Mouse (Mus musculus) forebrain, embryonic 12.5 days (tissue): ENCODE results near the gene Lce1f. TPM values are rescaled to one million over a fixed set of nuclear protein-coding genes. Genes with fewer than 3 reads are reported as not detected.
"Not testable (repeated sequence)": the region's sequence is repeated elsewhere in the genome, so short reads cannot be mapped to it uniquely, and the experiment has no call there.

ENCODE experiments used
- ATAC-seq: fragments of 200-750 bp; cut with Nextera tagmentation; 2 replicates; pipeline ENCODE4 v1.8.0; 2017; ENCODE audit warnings: moderate TSS enrichment; ENCODE audit not compliant: low FRiP score
- H3K27ac ChIP-seq: fragments of 300-500 bp; sonication (generic); 2 replicates; pipeline ENCODE4 v1.5.1; 2016; ENCODE audit warnings: mild to moderate bottlenecking
- H3K27me3 ChIP-seq: fragments of 300-500 bp; sonication (generic); 2 replicates; pipeline ENCODE4 v1.6.1; 2016; ENCODE audit warnings: mild to moderate bottlenecking
- H3K36me3 ChIP-seq: fragments of 300-500 bp; sonication (generic); replicated peaks from 2 replicates; pipeline ENCODE4 v1.6.1; 2016; ENCODE audit warnings: mild to moderate bottlenecking
- H3K4me1 ChIP-seq: fragments of 300-500 bp; sonication (generic); 2 replicates; pipeline ENCODE4 v1.6.1; 2016
- H3K4me2 ChIP-seq: fragments of 300-500 bp; sonication (generic); 2 replicates; pipeline ENCODE4 v1.6.1; 2016; ENCODE audit warnings: mild to moderate bottlenecking, moderate library complexity
- H3K4me3 ChIP-seq: fragments of 300-500 bp; sonication (generic); replicated peaks from 2 replicates; pipeline ENCODE4 v1.5.1; 2016; ENCODE audit warnings: mild to moderate bottlenecking
- H3K9ac ChIP-seq: fragments of 300-500 bp; sonication (generic); 2 replicates; pipeline ENCODE4 v1.6.1; 2016; ENCODE audit warnings: mild to moderate bottlenecking
- H3K9me3 ChIP-seq: fragments of 300-500 bp; sonication (generic); 2 replicates; pipeline ENCODE4 v1.6.1; 2016
- WGBS: fragments of 180-500 bp; shearing (Covaris S2); methylation state at CpG from one replicate; pipeline ENCODE4 v1.1.7; 2016; 5-methylcytosine and 5-hydroxymethylcytosine counted together
- polyA plus RNA-seq: library from polyadenylated mRNA; unstranded; fragments of >200 nt; fragmentation: Nextera tagmentation; extraction: Ambion mirVana; gene quantifications from 2 replicates; pipeline ENCODE4 v1.2.1, GENCODE M21; 2016

The Lce1f gene
- polyA plus RNA-seq = not detected in 2 replicates

DNA sequence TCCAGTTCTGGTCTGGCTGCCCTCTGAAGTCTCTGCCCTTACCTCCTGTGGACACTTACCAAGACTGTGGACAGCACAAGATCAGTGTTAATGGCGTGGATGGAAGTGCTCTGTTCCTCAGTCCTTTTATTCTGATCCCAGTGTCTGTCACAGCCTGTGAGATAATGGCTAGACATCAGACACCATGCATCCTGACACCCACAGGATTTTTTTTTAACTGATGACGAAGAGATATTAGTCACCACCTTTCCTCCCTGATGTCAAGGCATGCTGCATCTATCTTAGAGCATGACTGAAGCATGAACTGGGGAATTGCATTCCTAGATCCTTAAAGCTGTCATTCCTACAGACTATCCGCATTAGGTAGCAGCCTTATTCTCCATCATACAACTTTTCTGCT lies at the start of gene Lce1f:
TSS of gene Lce1f (minus strand) at position 101 of the 400 bp plus-strand sequence.
- Histone ChIP-seq H3K27ac (no peak within 1 kb of the TSS), H3K9me3 (no peaks in the 10 kb centered on the region), H3K4me3 (no peak within 1 kb of the TSS), H3K36me3 (no peaks in the 10 kb centered on the region), H3K4me2 (no peak within 1 kb of the TSS), H3K4me1 (no peaks in the 10 kb centered on the region), H3K27me3 (no peaks in the 10 kb centered on the region), H3K9ac (no peak within 1 kb of the TSS)
- WGBS = 86% methylated on average over 3 of the region's 3 CpGs
- no peak for ATAC-seq

DNA sequence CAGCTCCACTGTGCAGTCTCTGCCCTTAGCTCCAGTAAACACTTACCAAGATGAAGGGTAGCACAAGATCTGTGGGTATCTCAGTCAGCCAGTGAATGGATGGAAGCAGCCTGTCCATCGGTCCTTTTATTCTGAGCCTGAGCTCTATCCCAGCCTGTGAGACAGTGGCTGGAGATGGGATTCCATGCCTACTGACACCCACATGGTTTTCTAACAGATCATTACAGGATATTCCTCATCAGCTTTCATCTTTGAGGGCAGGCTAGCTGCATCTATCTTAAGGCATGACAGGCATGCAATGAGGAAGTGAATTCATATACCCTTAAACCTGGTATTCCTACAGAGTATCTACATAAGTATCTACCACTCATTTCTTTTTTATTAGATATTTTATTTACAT lies 44.8 kb upstream of the Lce1f start, which contains the start of gene Lce1h:
TSS of gene Lce1h (minus strand) at position 101 of the 400 bp plus-strand sequence.
- no peak within 1 kb of the TSS for H3K9ac ChIP-seq
- H3K4me2 ChIP-seq = no peak within 1 kb of the TSS
- WGBS = 94% methylated on average over 1 of the region's 1 CpGs
- no peak for ATAC-seq
- H3K27ac ChIP-seq = no peak within 1 kb of the TSS
- H3K4me1 ChIP-seq = no peaks in the 10 kb centered on the region
- H3K4me3 ChIP-seq = no peak within 1 kb of the TSS
- H3K27me3 ChIP-seq = no peaks in the 10 kb centered on the region
- H3K9me3 ChIP-seq = no peaks in the 10 kb centered on the region
- H3K36me3 ChIP-seq = no peaks in the 10 kb centered on the region

DNA sequence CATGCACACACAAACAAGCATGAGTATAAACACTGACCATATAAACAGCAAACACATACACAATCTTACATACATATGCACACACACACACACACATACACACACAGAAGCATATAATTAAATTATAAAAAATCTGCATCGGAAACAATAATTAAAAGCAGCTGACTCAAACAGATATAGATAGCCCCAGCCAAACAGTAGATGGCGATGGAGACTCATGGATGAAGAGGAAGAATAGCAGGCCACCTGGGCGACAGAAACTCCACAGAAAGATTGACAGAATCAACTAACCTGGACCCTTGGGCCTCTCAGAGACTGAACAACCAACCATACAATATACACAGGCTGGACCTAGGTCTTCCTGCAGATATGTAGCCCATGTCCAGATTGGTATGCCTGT lies 33.0 kb upstream of the Lce1f start:
- 43% methylated on average over 3 of the region's 3 CpGs for WGBS
- Histone ChIP-seq H3K9me3 (no peaks in the 10 kb centered on the region), H3K4me2 (no peak overlapping the region), H3K36me3 (no peaks in the 10 kb centered on the region), H3K27me3 (no peaks in the 10 kb centered on the region), H3K27ac (no peak overlapping the region), H3K9ac (no peak overlapping the region), H3K4me1 (no peaks in the 10 kb centered on the region), H3K4me3 (no peak overlapping the region)
- no peak for ATAC-seq

DNA sequence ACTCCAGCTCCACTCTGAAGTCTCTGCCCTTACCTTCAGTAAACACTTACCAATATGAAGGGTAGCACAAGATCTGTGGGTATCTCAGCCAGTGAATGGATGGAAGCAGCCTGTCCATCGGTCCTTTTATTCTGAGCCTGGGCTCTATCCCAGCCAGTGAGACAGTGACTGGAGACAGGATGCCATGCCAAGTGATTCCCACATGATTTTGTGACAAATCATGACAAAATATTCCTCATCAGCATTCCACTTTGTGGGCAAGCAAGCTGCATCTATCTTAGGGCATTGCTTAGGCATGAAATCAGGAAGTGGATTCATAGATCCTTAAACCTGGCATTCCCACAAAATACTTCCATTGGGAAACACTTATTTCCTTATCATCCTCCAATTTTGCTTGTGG lies 32.1 kb upstream of the Lce1f start, which contains the start of gene Lce1g:
TSS of gene Lce1g (minus strand) at position 101 of the 400 bp plus-strand sequence.
- no peak for ATAC-seq
- H3K27me3 ChIP-seq = no peaks in the 10 kb centered on the region
- H3K27ac ChIP-seq = no peak within 1 kb of the TSS
- H3K4me2 ChIP-seq = no peak within 1 kb of the TSS
- no peak within 1 kb of the TSS for H3K4me3 ChIP-seq
- H3K9me3 ChIP-seq = no peaks in the 10 kb centered on the region
- no peak within 1 kb of the TSS for H3K9ac ChIP-seq
- 92% methylated on average over 1 of the region's 1 CpGs for WGBS
- no peaks in the 10 kb centered on the region for H3K36me3 ChIP-seq
- H3K4me1 ChIP-seq = no peaks in the 10 kb centered on the region

DNA sequence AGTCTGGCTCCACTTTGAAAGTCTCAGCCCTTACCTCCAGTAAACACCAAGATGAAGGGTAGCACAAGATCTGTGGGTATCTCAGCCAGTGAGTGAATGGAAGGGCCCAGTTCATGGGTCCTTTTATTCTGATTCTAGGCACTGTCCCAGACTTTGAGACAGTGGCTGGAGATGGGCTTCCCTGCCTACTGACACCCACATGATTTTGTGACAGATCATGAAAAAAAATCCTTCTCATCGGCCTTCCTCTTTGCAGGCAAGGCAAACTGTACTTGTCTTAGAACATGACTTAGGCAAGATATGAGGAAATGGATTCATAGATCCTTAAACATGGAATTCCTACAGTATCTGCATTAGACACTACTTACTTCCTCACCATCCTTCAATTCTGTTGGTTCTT lies 18.8 kb upstream of the Lce1f start, which contains the start of gene Gm38119:
TSS of gene Gm38119 (minus strand) at position 101 of the 400 bp plus-strand sequence.
- Histone ChIP-seq H3K9me3 (no peaks in the 10 kb centered on the region), H3K4me3 (no peak within 1 kb of the TSS), H3K4me2 (no peak within 1 kb of the TSS), H3K27ac (no peak within 1 kb of the TSS), H3K27me3 (no peaks in the 10 kb centered on the region), H3K9ac (no peak within 1 kb of the TSS), H3K36me3 (no peaks in the 10 kb centered on the region), H3K4me1 (no peaks in the 10 kb centered on the region)
- no peak for ATAC-seq
- 67% methylated on average over 1 of the region's 1 CpGs for WGBS

DNA sequence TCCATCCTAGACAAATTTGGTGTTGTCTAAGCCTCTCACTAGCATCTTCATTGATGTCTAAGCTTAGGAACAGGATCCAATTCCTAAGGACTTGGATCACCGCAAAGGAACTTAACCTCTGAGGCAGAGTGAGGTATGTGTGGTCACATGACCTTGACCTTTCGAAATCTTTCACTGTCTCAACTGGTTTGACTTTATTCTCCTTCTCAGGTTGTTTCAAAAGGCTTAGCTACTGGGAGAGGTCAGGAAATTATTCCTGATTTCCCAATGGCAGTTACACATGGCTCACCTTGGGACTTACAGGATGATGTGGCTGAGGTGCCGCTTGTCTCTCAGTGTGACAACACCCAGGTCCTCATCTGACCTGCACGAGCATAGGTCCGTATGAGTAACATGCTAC lies 2.5 kb upstream of the Lce1f start:
- Histone ChIP-seq H3K36me3 (no peaks in the 10 kb centered on the region), H3K27ac (no peak overlapping the region), H3K27me3 (no peaks in the 10 kb centered on the region), H3K9ac (no peak overlapping the region), H3K4me2 (no peak overlapping the region), H3K4me3 (no peak overlapping the region), H3K9me3 (no peaks in the 10 kb centered on the region), H3K4me1 (no peaks in the 10 kb centered on the region)
- WGBS = 92% methylated on average over 5 of the region's 5 CpGs
- no peak for ATAC-seq

DNA sequence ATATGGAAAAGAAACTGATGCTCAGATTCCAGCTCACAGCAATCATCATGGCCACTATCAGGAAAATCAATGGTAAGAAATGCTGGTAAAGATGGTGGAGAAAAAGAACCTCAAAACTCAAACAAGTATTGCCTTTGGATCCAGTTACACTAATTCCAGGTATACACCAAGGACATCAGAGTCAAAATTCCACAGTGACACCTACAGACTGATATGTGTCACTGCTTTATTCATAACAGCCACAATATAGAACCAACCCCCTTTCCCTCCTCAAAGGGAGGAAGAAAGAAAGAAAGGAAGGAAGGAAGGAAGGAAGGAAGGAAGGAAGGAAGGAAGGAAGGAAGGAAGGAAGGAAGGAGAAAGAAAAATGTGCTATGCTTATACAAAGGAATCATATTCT lies 5.0 kb downstream of the Lce1f start:
- no peak overlapping the region for H3K27ac ChIP-seq
- no peaks in the 10 kb centered on the region for H3K36me3 ChIP-seq
- no peaks in the 10 kb centered on the region for H3K9me3 ChIP-seq
- H3K9ac ChIP-seq = no peak overlapping the region
- H3K4me2 ChIP-seq = no peak overlapping the region
- no peaks in the 10 kb centered on the region for H3K27me3 ChIP-seq
- H3K4me1 ChIP-seq = no peaks in the 10 kb centered on the region
- H3K4me3 ChIP-seq = no peak overlapping the region
- no peak for ATAC-seq

DNA sequence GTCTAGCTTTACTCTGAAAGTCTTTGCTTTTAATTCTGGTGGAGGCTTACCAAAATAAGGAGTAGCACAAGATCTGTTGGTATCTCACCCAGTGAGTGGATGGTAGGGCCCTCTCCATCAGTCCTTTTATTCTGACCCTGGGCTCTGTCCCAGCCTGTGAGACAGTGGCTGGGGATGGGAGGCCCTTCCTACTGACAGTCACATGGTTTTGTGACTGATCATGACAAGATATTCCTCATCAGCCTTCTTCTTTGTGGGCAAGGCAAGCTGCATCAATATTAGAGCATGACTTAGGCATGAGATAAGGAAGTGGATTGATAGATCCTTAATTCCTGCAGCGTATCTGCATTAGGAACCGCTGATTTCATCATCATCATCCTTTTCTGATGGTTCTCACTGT lies 11.2 kb downstream of the Lce1f start, which contains the start of gene Lce1e:
TSS of gene Lce1e (minus strand) at position 101 of the 400 bp plus-strand sequence.
- Histone ChIP-seq H3K9ac (no peak within 1 kb of the TSS), H3K4me2 (no peak within 1 kb of the TSS), H3K4me3 (no peak within 1 kb of the TSS), H3K4me1 (no peaks in the 10 kb centered on the region), H3K36me3 (no peaks in the 10 kb centered on the region), H3K27me3 (no peaks in the 10 kb centered on the region), H3K27ac (no peak within 1 kb of the TSS), H3K9me3 (no peaks in the 10 kb centered on the region)
- ATAC-seq = no peak
- WGBS = 88% methylated on average over 2 of the region's 2 CpGs

DNA sequence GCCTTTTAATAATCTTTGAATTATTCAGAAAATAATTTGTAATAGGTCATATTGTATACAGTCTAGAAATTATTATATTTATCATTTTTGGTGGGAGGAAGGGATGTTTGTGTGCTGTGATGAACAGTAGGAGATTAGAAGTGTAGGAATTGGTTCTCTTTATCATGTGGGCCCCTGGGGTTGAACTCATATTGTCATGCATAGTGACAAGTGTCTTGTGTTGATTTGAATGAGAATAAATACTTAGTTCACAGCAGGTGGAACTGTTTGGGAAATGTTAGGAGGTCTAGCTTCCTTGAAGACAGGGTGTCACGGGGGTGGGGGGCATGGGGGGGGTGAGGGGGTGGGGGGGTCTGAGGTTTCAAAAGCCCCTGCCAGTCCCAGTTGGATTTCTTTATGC lies 25.5 kb downstream of the Lce1f start:
- WGBS = 20% methylated on average over 1 of the region's 1 CpGs

DNA sequence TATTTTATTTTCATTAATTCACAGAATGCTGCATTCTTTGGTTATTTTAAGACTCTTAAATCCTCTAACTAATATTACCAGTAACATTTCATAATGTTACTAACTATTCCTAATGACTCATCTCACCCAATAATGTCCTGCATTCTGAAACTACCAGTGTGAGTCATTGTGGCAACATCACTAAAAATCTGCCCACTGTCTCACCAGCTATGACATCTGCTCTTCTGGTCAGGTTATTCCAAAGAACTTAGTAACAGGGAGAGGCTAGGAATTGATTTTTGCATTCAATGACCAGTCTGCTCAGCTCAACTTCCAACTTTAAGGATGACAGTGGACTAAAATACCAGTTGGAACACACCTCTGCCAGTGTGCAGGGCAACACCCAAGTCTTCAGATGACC lies 28.5 kb downstream of the Lce1f start:
- Histone ChIP-seq H3K36me3 (no peaks in the 10 kb centered on the region), H3K9me3 (no peaks in the 10 kb centered on the region), H3K4me2 (no peak overlapping the region), H3K4me3 (no peak overlapping the region), H3K4me1 (no peaks in the 10 kb centered on the region), H3K27ac (no peak overlapping the region), H3K27me3 (no peaks in the 10 kb centered on the region), H3K9ac (no peak overlapping the region)
- no peak for ATAC-seq

More for the DNA sequence above, 25.5 kb downstream of the Lce1f start:
- Histone ChIP-seq H3K27me3 (no peaks in the 10 kb centered on the region), H3K9me3 (no peaks in the 10 kb centered on the region), H3K4me3 (no peak overlapping the region), H3K4me1 (no peaks in the 10 kb centered on the region), H3K36me3 (no peaks in the 10 kb centered on the region), H3K27ac (no peak overlapping the region), H3K9ac (no peak overlapping the region), H3K4me2 (no peak overlapping the region)
- no peak for ATAC-seq

DNA sequence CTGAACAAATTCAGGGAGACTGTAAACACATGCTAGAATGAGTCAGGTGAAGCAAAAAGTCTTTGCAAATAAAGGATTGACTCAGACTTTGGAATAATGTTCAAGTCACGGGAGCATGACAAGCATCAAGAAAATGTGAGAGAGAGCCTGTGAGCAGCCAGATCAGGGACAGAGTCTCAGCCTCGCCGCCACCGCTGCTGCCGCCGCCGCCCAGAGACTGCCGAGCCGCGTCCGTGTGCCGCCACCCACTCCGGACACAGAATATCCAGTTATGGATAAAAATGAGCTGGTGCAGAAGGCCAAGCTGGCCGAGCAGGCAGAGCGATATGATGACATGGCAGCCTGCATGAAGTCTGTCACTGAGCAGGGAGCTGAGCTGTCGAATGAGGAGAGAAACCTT lies 31.0 kb downstream of the Lce1f start:
- H3K4me3 ChIP-seq, ATAC-seq, H3K27me3 ChIP-seq, H3K36me3 ChIP-seq, H3K9ac ChIP-seq, H3K27ac ChIP-seq, H3K4me2 ChIP-seq, H3K4me1 ChIP-seq, H3K9me3 ChIP-seq: not testable (repeated sequence)
- WGBS = 81% methylated on average over 16 of the region's 16 CpGs

DNA sequence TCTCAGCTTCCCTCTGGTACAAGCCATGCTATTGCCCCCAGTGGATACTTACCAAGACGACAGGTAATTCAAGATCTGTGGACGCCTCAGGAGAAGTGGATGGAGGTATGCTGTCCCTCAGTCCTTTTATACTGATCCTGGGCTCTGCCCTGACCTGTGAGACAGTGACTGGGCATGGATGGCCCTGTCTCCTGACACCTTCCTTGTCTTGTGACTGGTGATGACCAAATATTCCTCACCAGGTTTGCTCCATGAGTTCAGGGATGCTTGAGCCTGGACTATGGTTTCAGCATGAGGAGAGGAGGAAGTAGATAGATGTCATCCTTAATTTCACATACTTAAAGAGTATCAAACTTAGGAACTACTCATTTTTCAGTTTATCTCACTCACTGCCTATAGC lies 33.0 kb downstream of the Lce1f start, which contains the start of gene Lce1d:
TSS of gene Lce1d (minus strand) at position 101 of the 400 bp plus-strand sequence.
- Histone ChIP-seq H3K4me3 (no peak within 1 kb of the TSS), H3K27ac (no peak within 1 kb of the TSS), H3K9ac (no peak within 1 kb of the TSS), H3K9me3 (no peaks in the 10 kb centered on the region), H3K4me1 (no peaks in the 10 kb centered on the region), H3K4me2 (no peak within 1 kb of the TSS), H3K27me3 (no peaks in the 10 kb centered on the region), H3K36me3 (no peaks in the 10 kb centered on the region)
- ATAC-seq = no peak
- 81% methylated on average over 2 of the region's 2 CpGs for WGBS

DNA sequence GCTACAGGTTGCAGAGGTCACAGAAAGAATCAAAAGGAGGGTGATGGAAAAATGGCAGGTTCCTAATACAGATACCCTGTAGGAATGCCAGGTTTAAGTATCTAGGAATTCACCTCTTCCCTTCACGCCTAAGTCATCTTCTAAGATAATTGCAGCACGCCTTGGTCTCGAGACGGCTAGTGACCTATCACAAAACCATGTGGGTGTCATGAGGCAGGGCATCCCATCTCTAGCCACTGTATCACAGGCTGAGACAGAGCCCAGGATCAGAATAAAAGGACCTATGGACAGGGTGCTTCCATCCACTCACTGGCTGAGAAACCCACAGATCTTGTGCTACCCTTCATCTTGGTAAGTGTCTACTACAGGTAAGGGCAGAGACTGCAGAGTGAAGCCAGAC lies 41.2 kb downstream of the Lce1f start, which contains the start of gene Lce1c:
TSS of gene Lce1c (plus strand) at position 301 of the 400 bp plus-strand sequence.
- ATAC-seq = no peak
- no peak within 1 kb of the TSS for H3K4me2 ChIP-seq
- H3K27me3 ChIP-seq = no peaks in the 10 kb centered on the region
- no peak within 1 kb of the TSS for H3K27ac ChIP-seq
- WGBS = 96% methylated on average over 4 of the region's 4 CpGs
- no peaks in the 10 kb centered on the region for H3K4me1 ChIP-seq
- H3K36me3 ChIP-seq = no peaks in the 10 kb centered on the region
- no peak within 1 kb of the TSS for H3K4me3 ChIP-seq
- H3K9me3 ChIP-seq = no peaks in the 10 kb centered on the region
- H3K9ac ChIP-seq = no peak within 1 kb of the TSS
